Mouse (Mus musculus) MEL (cell line): ENCODE results near the gene Piga. TPM values are rescaled to one million over a fixed set of nuclear protein-coding genes. Genes with fewer than 3 reads are reported as not detected.

Experiments
- DNase-seq: peaks from one replicate; pipeline ENCODE4 v3.0.0; 2011; ENCODE audit warnings: low read depth, low spot score
- H3K27ac ChIP-seq: 2 replicates; pipeline ENCODE4 v1.5.1; 2012; ENCODE audit warnings: low read depth, mild to moderate bottlenecking, control low read depth, low read length, moderate library complexity; ENCODE audit not compliant: control insufficient read depth
- H3K27me3 ChIP-seq, 2 experiments: fragments of 150-350 bp in 1 of 2; sonication (generic) in 1 of 2; 2 replicates each; pipeline ENCODE4 v1.6.1; 2012; ENCODE audit warnings: low read length in 2 of 2, mild to moderate bottlenecking in 2 of 2, improper control_type of control experiment in 1 of 2, moderate library complexity in 1 of 2; ENCODE audit not compliant: insufficient read depth in 2 of 2, control insufficient read depth in 1 of 2
- H3K36me3 ChIP-seq, 2 experiments: 2 replicates each; pipeline ENCODE4 v1.6.1; 2012 to 2014; ENCODE audit warnings: low read length in 2 of 2, improper control_type of control experiment in 1 of 2, inconsistent platforms in 1 of 2, mild to moderate bottlenecking in 1 of 2; ENCODE audit not compliant: insufficient read depth in 2 of 2, control insufficient read depth in 1 of 2
- H3K4me1 ChIP-seq, 2 experiments: fragments of 150-350 bp in 1 of 2; sonication (generic) in 1 of 2; 2 replicates each; pipeline ENCODE4 v1.6.1; 2012; ENCODE audit warnings: low read length in 2 of 2, improper control_type of control experiment in 1 of 2, mild to moderate bottlenecking in 1 of 2; ENCODE audit not compliant: insufficient read depth in 2 of 2, control insufficient read depth in 1 of 2
- H3K4me3 ChIP-seq, 2 experiments: fragments of 150-350 bp in 1 of 2; sonication (generic) in 1 of 2; 2 replicates each; pipeline ENCODE4 v1.5.1; 2012; ENCODE audit warnings: low read depth in 2 of 2, low read length in 2 of 2, mild to moderate bottlenecking in 2 of 2, moderate library complexity in 2 of 2, control low read depth in 1 of 2, improper control_type of control experiment in 1 of 2; ENCODE audit not compliant: control insufficient read depth in 1 of 2, insufficient read depth in 1 of 2
- H3K79me2 ChIP-seq: 2 replicates; pipeline ENCODE4 v1.6.1; 2012; ENCODE audit warnings: mild to moderate bottlenecking, low read length, moderate library complexity; ENCODE audit not compliant: control insufficient read depth, poor library complexity, insufficient read depth
- H3K9ac ChIP-seq: 2 replicates; pipeline ENCODE4 v1.6.1; 2012; ENCODE audit warnings: low read depth, mild to moderate bottlenecking, control low read depth, low read length, moderate library complexity; ENCODE audit not compliant: control insufficient read depth, poor library complexity, severe bottlenecking
- H3K9me3 ChIP-seq: fragments of 150-350 bp; sonication (generic); replicated peaks from 2 replicates; pipeline ENCODE4 v1.6.1; 2012; ENCODE audit warnings: mild to moderate bottlenecking, low read length, improper control_type of control experiment, moderate library complexity; ENCODE audit not compliant: insufficient read depth
- BHLHE40 ChIP-seq: IDR thresholded peaks from 2 replicates; pipeline ENCODE4 v1.6.1; 2012; ENCODE audit warnings: low read depth, mild to moderate bottlenecking, inconsistent platforms, low read length, improper control_type of control experiment, borderline replicate concordance
- CHD1 ChIP-seq: IDR thresholded peaks from 2 replicates; pipeline ENCODE4 v1.6.1; 2012; ENCODE audit warnings: low read depth, mild to moderate bottlenecking, inconsistent platforms, low read length, improper control_type of control experiment
- ELF1 ChIP-seq: IDR thresholded peaks from 2 replicates; pipeline ENCODE4 v1.6.1; 2014; ENCODE audit warnings: low read depth, mild to moderate bottlenecking, inconsistent platforms, low read length, improper control_type of control experiment, moderate library complexity
- EP300 ChIP-seq, 2 experiments: IDR thresholded peaks; 2 replicates each; pipeline ENCODE4 v1.6.1; 2011; ENCODE audit warnings: improper control_type of control experiment in 2 of 2, low read length in 2 of 2, low read depth in 1 of 2, mild to moderate bottlenecking in 1 of 2
- ETS1 ChIP-seq: IDR thresholded peaks from 2 replicates; pipeline ENCODE4 v1.6.1; 2012; ENCODE audit warnings: low read depth, mild to moderate bottlenecking, inconsistent platforms, low read length, improper control_type of control experiment, moderate library complexity
- JUND ChIP-seq: IDR thresholded peaks from 2 replicates; pipeline ENCODE4 v1.6.1; 2011; ENCODE audit warnings: low read depth, mild to moderate bottlenecking, improper control_type of control experiment, low read length
- KAT2A ChIP-seq: conservative IDR thresholded peaks from 2 replicates; pipeline ENCODE4 v1.6.1; 2012; ENCODE audit warnings: low read depth, low read length, improper control_type of control experiment, inconsistent platforms
- MAFK ChIP-seq: IDR thresholded peaks from 2 replicates; pipeline ENCODE4 v1.6.1; 2011; ENCODE audit warnings: low read depth, mild to moderate bottlenecking, low read length, improper control_type of control experiment, borderline replicate concordance
- MEF2A ChIP-seq: IDR thresholded peaks from 2 replicates; pipeline ENCODE4 v1.6.1; 2014; ENCODE audit warnings: low read depth, mild to moderate bottlenecking, inconsistent platforms, low read length, improper control_type of control experiment; ENCODE audit not compliant: poor library complexity, insufficient replicate concordance, severe bottlenecking; ENCODE audit errors: extremely low read depth
- MXI1 ChIP-seq: IDR thresholded peaks from 2 replicates; pipeline ENCODE4 v1.6.1; 2011; ENCODE audit warnings: mild to moderate bottlenecking, low read depth, low read length, improper control_type of control experiment
- MYC ChIP-seq: IDR thresholded peaks from 2 replicates; pipeline ENCODE4 v1.6.1; 2011; ENCODE audit warnings: low read depth, mild to moderate bottlenecking, low read length, improper control_type of control experiment, moderate library complexity
- NELFE ChIP-seq: IDR thresholded peaks from 2 replicates; pipeline ENCODE4 v1.6.1; 2011; ENCODE audit warnings: low read depth, low read length, improper control_type of control experiment
- NRF1 ChIP-seq: IDR thresholded peaks from 2 replicates; pipeline ENCODE4 v1.6.1; 2014; ENCODE audit warnings: low read depth, mild to moderate bottlenecking, inconsistent platforms, low read length, improper control_type of control experiment, moderate library complexity; ENCODE audit not compliant: poor library complexity, insufficient read depth, severe bottlenecking
- POLR2A ChIP-seq, 2 experiments: IDR thresholded peaks; 2 replicates each; pipeline ENCODE4 v1.6.1; 2011 to 2012; ENCODE audit warnings: low read length in 2 of 2, mild to moderate bottlenecking in 2 of 2, control low read depth in 1 of 2, improper control_type of control experiment in 1 of 2, low read depth in 1 of 2, moderate library complexity in 1 of 2; ENCODE audit not compliant: control insufficient read depth in 1 of 2, insufficient read depth in 1 of 2, poor library complexity in 1 of 2
- POLR2AphosphoS5 ChIP-seq: IDR thresholded peaks from 2 replicates; pipeline ENCODE4 v1.6.1; 2012; ENCODE audit warnings: low read depth, borderline replicate concordance, mild to moderate bottlenecking, inconsistent platforms, low read length, moderate library complexity, mixed read lengths
- RCOR1 ChIP-seq: IDR thresholded peaks from 2 replicates; pipeline ENCODE4 v1.6.1; 2012; ENCODE audit warnings: low read depth, mild to moderate bottlenecking, inconsistent platforms, low read length, improper control_type of control experiment
- SIN3A ChIP-seq: IDR thresholded peaks from 2 replicates; pipeline ENCODE4 v1.6.1; 2012; ENCODE audit warnings: low read length, improper control_type of control experiment, inconsistent platforms
- UBTF ChIP-seq: IDR thresholded peaks from 2 replicates; pipeline ENCODE4 v1.6.1; 2012; ENCODE audit warnings: low read depth, mild to moderate bottlenecking, inconsistent platforms, low read length, improper control_type of control experiment, moderate library complexity, borderline replicate concordance; ENCODE audit not compliant: insufficient read depth
- USF1 ChIP-seq: IDR thresholded peaks from 2 replicates; pipeline ENCODE4 v1.6.1; 2014; ENCODE audit warnings: low read depth, mild to moderate bottlenecking, inconsistent platforms, low read length, improper control_type of control experiment, moderate library complexity
- USF2 ChIP-seq, 2 experiments: IDR thresholded peaks; 2 replicates each; pipeline ENCODE4 v1.6.1; 2011 to 2012; ENCODE audit warnings: improper control_type of control experiment in 2 of 2, low read length in 2 of 2, borderline replicate concordance in 1 of 2, inconsistent platforms in 1 of 2, low read depth in 1 of 2, mild to moderate bottlenecking in 1 of 2; ENCODE audit not compliant: insufficient read depth in 1 of 2
- ZC3H11A ChIP-seq: IDR thresholded peaks from 2 replicates; pipeline ENCODE4 v1.6.1; 2012; ENCODE audit warnings: low read depth, mild to moderate bottlenecking, inconsistent platforms, low read length, improper control_type of control experiment
- ZMIZ1 ChIP-seq: IDR thresholded peaks from 2 replicates; pipeline ENCODE4 v1.6.1; 2012; ENCODE audit warnings: low read depth, mild to moderate bottlenecking, inconsistent platforms, low read length, improper control_type of control experiment, moderate library complexity
- ZNF384 ChIP-seq: IDR thresholded peaks from 2 replicates; pipeline ENCODE4 v1.6.1; 2012; ENCODE audit warnings: low read depth, mild to moderate bottlenecking, inconsistent platforms, low read length, improper control_type of control experiment
- polyA plus RNA-seq, 2 experiments: library from polyadenylated mRNA; stranded (reverse) in 1 of 2; unstranded in 1 of 2; fragments of >175 nt in 1 of 2; fragments of >200 nt in 1 of 2; gene quantifications; 2 replicates each; pipeline versions ENCODE4 v1.2.1 to v1.2.4; 2012; ENCODE audit warnings: low replicate concordance in 2 of 2, low read depth in 1 of 2; ENCODE audit not compliant: insufficient read length in 2 of 2, insufficient read depth in 1 of 2, missing spikeins in 1 of 2
- total RNA-seq: library from RNA; depleted of rRNA; stranded (reverse); fragments of 300-350 nt; gene quantifications from 2 replicates; pipeline ENCODE4 v1.2.3, GENCODE M21; 2012

Piga gene
- total and polyA plus RNA-seq, 3 experiments, result 21.5 to 41.2 (median 30.0) TPM

GRCm38 (mm10) chrX:164406133-164407022 is 13.2 kb upstream of the Piga start:
- Histone ChIP-seq H3K79me2 (no peaks in the 10 kb centered on the region), H3K4me1 (no peaks in the 10 kb centered on the region), H3K9ac (no peak overlapping the region), H3K36me3 (no peaks in the 10 kb centered on the region), H3K27ac (no peak overlapping the region), H3K9me3 (no peaks in the 10 kb centered on the region), H3K27me3 (no peaks in the 10 kb centered on the region; a peak in 1 of 4 replicates), H3K4me3 (no peak overlapping the region)
- TF ChIP-seq RCOR1 (no peak), UBTF (no peak), POLR2AphosphoS5 (no peak), MXI1 (no peak), SIN3A (no peak), KAT2A (no peak), MEF2A (no peak), NRF1 (no peak), USF1 (no peak), CHD1 (no peak), ZNF384 (no peak), MAFK (no peak), ZMIZ1 (no peak), ETS1 (no peak)
- DNase-seq, result no peak

- Histone ChIP-seq H3K27ac (no peak overlapping the region), H3K9me3 (no peaks in the 10 kb centered on the region), H3K27me3 (no peaks in the 10 kb centered on the region; a peak in 2 of 4 replicates), H3K9ac (no peak overlapping the region), H3K4me1 (no peaks in the 10 kb centered on the region), H3K79me2 (no peaks in the 10 kb centered on the region), H3K36me3 (no peaks in the 10 kb centered on the region), H3K4me3 (no peak overlapping the region)
- DNase-seq, result no peak
- no peak for TF ChIP-seq EP300 (IDR thresholded peaks at IDR 0.05; ENCODE audit: low read depth in 1 of 2, low read length in 2 of 2)
- TF ChIP-seq USF2 (IDR thresholded peaks at IDR 0.05; ENCODE audit: borderline replicate concordance in 1 of 2, insufficient read depth in 1 of 2, low read depth in 1 of 2, low read length in 2 of 2), result no peak
- no peak for TF ChIP-seq MEF2A
- no peak for TF ChIP-seq BHLHE40
- no peak for TF ChIP-seq ZNF384
- TF ChIP-seq CHD1, result no peak
- TF ChIP-seq ELF1, result no peak
- no peak for TF ChIP-seq POLR2AphosphoS5
- TF ChIP-seq NELFE, result no peak
- TF ChIP-seq JUND, result no peak
- TF ChIP-seq ZC3H11A, result no peak
- TF ChIP-seq POLR2A (IDR thresholded peaks at IDR 0.05; ENCODE audit: control insufficient read depth in 1 of 2, insufficient read depth in 1 of 2, low read depth in 1 of 2, low read length in 2 of 2, poor library complexity in 1 of 2), result no peak
- no peak for TF ChIP-seq MYC
- no peak for TF ChIP-seq KAT2A
These were observed 11.2 kb upstream of the Piga start for GRCm38 (mm10) chrX:164408301-164408927.
